Mouse (Mus musculus): ENCODE data around the gene Homer2. TPM values are rescaled to one million over a fixed set of nuclear protein-coding genes. Genes with fewer than 3 reads are reported as not detected.

Homer2 gene
- total and polyA plus RNA-seq, 3 experiments: 0.08 TPM; not detected in 2

GRCm38 (mm10) chr7:81687684-81688316 is 19.5 kb downstream of the Homer2 start:
- Histone ChIP-seq H3K4me3 (replicated peaks in 1 of 3; ENCODE audit: low read depth in 2 of 3, low read length in 2 of 3, poor library complexity in 1 of 3) (no peak overlapping the region), H3K79me2 (replicated peaks; ENCODE audit: control insufficient read depth, extremely low read depth, insufficient read depth, poor library complexity, severe bottlenecking) (no peaks in the 10 kb centered on the region), H3K9ac (ENCODE audit: insufficient read depth, low read depth) (no peak overlapping the region), H3K9me3 (replicated peaks; ENCODE audit: low read length) (no peaks in the 10 kb centered on the region), H3K4me1 (ENCODE audit: control insufficient read depth in 1 of 2, insufficient read depth in 2 of 2) (peaks cover 2 to 7% of the 10 kb centered on the region in 2 experiments; a peak in 2 of 4 replicates), H3K27ac (ENCODE audit: insufficient read depth, low read depth) (no peak overlapping the region), H3K4me2 (ENCODE audit: insufficient read depth, low read depth, poor library complexity, severe bottlenecking) (no peak overlapping the region), H3K27me3 (replicated peaks) (peaks cover 14% of the 10 kb centered on the region), H3K36me3 (replicated peaks in 1 of 2; ENCODE audit: control insufficient read depth in 1 of 2, insufficient read depth in 1 of 2, low read length in 1 of 2) (no peaks in the 10 kb centered on the region)
- dilution Hi-C loops (cut with MboI; ENCODE audit: extremely low pct_ligation_motif_present, extremely low pct_unique_long_range_greater_than_20kb, low sequenced_read_pairs): no loop called here
- DNase-seq (ENCODE audit: extremely low read depth): no peak
- TF ChIP-seq TBP (conservative IDR thresholded peaks at IDR 0.05; ENCODE audit: low read depth, low read length): no peak
- in situ Hi-C loops (cut with MboI; ENCODE audit: low pct_ligation_motif_present, low pct_unique_long_range_greater_than_20kb, low sequenced_read_pairs): no loop called here

DNA sequence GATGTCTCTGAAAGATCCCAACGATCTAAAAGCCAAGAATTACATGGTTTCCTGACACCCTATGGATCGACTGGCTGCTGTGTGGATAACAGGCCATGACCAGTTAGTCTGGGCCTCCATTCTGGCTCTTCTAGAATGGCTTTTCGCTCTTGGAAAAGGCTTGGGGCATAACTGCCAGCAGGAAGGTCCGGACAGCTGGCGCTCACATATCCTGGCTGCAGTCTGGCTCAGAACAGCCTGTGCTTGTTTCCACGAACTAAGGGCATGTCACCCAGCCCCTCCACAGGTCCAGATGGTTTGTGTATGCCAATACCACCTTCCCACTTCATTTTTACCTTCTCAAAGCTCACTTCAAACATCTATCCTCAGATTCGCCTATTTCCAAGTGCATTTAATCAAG is 22.0 kb downstream of the Homer2 start:
- Histone ChIP-seq H3K9ac (ENCODE audit: insufficient read depth, low read depth) (no peak overlapping the region), H3K79me2 (replicated peaks; ENCODE audit: control insufficient read depth, extremely low read depth, insufficient read depth, poor library complexity, severe bottlenecking) (no peaks in the 10 kb centered on the region), H3K4me1 (ENCODE audit: control insufficient read depth in 1 of 2, insufficient read depth in 2 of 2) (no peaks in the 10 kb centered on the region), H3K4me3 (replicated peaks in 1 of 3; ENCODE audit: low read depth in 2 of 3, low read length in 2 of 3, poor library complexity in 1 of 3) (no peak overlapping the region), H3K36me3 (replicated peaks in 1 of 2; ENCODE audit: control insufficient read depth in 1 of 2, insufficient read depth in 1 of 2, low read length in 1 of 2) (no peaks in the 10 kb centered on the region), H3K4me2 (ENCODE audit: insufficient read depth, low read depth, poor library complexity, severe bottlenecking) (no peak overlapping the region), H3K27me3 (replicated peaks) (peaks cover 7% of the 10 kb centered on the region), H3K27ac (ENCODE audit: insufficient read depth, low read depth) (no peak overlapping the region), H3K9me3 (replicated peaks; ENCODE audit: low read length) (no peaks in the 10 kb centered on the region)
- dilution Hi-C loops (cut with MboI; ENCODE audit: extremely low pct_ligation_motif_present, extremely low pct_unique_long_range_greater_than_20kb, low sequenced_read_pairs) (no loop called here), in situ Hi-C loops (cut with MboI; ENCODE audit: low pct_ligation_motif_present, low pct_unique_long_range_greater_than_20kb, low sequenced_read_pairs) (no loop called here)
- no peak for DNase-seq (ENCODE audit: extremely low read depth)
- TF ChIP-seq BHLHE40 (IDR thresholded peaks at IDR 0.05; ENCODE audit: low read depth, low read length) (no peak), MAX (IDR thresholded peaks at IDR 0.05; ENCODE audit: low read length) (no peak), KAT2A (IDR thresholded peaks at IDR 0.05; ENCODE audit: insufficient replicate concordance, low read length) (no peak), POLR2A (IDR thresholded peaks at IDR 0.05; ENCODE audit: low read depth, low read length) (no peak), JUND (conservative IDR thresholded peaks at IDR 0.05; ENCODE audit: low read depth, low read length) (no peak), RAD21 (IDR thresholded peaks at IDR 0.05; ENCODE audit: low read depth, low read length) (no peak), ETS1 (conservative IDR thresholded peaks at IDR 0.05; ENCODE audit: low read depth, low read length) (no peak)

DNA sequence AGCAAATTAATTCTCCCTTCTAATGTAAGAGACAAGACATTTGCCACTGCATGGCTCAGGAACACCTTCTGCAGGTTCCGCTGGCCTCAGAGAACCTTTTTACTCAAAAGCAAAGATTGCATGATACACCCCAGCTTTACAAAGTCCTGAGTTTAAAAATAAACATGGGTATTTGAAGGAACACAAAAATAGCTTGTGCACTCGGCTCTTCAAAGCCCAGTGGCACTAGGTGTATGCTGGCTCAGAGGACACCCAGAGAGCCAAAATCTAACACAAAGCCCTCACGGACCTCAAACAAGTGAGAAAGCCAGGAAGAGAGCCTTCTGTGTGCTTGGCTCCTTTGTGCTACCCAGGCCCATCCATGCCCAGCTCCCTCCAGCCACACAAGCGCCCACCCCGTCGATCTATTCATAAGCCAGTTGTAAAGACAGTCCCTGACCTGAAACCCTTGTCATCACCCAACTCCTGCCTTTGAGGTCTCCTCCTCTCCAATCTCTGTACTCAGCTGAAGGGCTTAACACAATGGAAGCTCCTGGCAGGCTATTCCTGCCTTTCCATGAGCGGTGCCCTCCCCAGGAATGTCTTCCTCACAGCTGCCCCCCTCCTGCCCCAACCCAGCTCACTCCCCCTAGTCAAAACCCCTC is 23.4 kb downstream of the Homer2 start:
- Histone ChIP-seq H3K79me2 (replicated peaks; ENCODE audit: control insufficient read depth, extremely low read depth, insufficient read depth, poor library complexity, severe bottlenecking) (no peaks in the 10 kb centered on the region), H3K9ac (ENCODE audit: insufficient read depth, low read depth) (no peak overlapping the region), H3K4me3 (replicated peaks in 1 of 3; ENCODE audit: low read depth in 2 of 3, low read length in 2 of 3, poor library complexity in 1 of 3) (no peak overlapping the region), H3K4me1 (ENCODE audit: control insufficient read depth in 1 of 2, insufficient read depth in 2 of 2) (no peaks in the 10 kb centered on the region), H3K4me2 (ENCODE audit: insufficient read depth, low read depth, poor library complexity, severe bottlenecking) (no peak overlapping the region), H3K9me3 (replicated peaks; ENCODE audit: low read length) (no peaks in the 10 kb centered on the region), H3K27me3 (replicated peaks) (peaks cover 5% of the 10 kb centered on the region), H3K27ac (ENCODE audit: insufficient read depth, low read depth) (no peak overlapping the region), H3K36me3 (replicated peaks in 1 of 2; ENCODE audit: control insufficient read depth in 1 of 2, insufficient read depth in 1 of 2, low read length in 1 of 2) (no peaks in the 10 kb centered on the region)
- in situ Hi-C loops (cut with MboI; ENCODE audit: low pct_ligation_motif_present, low pct_unique_long_range_greater_than_20kb, low sequenced_read_pairs): no loop called here
- no peak for DNase-seq (ENCODE audit: extremely low read depth)
- TF ChIP-seq IRF4 (IDR thresholded peaks at IDR 0.05; ENCODE audit: low read depth, low read length) (no peak), MAFK (IDR thresholded peaks at IDR 0.05; ENCODE audit: insufficient replicate concordance, low read length) (no peak), POLR2A (IDR thresholded peaks at IDR 0.05; ENCODE audit: low read depth, low read length) (no peak), USF1 (IDR thresholded peaks at IDR 0.05; ENCODE audit: low read depth, low read length) (no peak), MAX (IDR thresholded peaks at IDR 0.05; ENCODE audit: low read length) (no peak), TCF12 (IDR thresholded peaks at IDR 0.05; ENCODE audit: low read depth, low read length) (no peak), PAX5 (IDR thresholded peaks at IDR 0.05; ENCODE audit: low read length) (no peak), RAD21 (IDR thresholded peaks at IDR 0.05; ENCODE audit: low read depth, low read length) (no peak), ZC3H11A (IDR thresholded peaks at IDR 0.05; ENCODE audit: low read depth, low read length) (no peak), E2F4 (IDR thresholded peaks at IDR 0.05; ENCODE audit: insufficient replicate concordance, low read depth, low read length) (no peak), JUND (conservative IDR thresholded peaks at IDR 0.05; ENCODE audit: low read depth, low read length) (no peak), KAT2A (IDR thresholded peaks at IDR 0.05; ENCODE audit: insufficient replicate concordance, low read length) (no peak), NRF1 (IDR thresholded peaks at IDR 0.05; ENCODE audit: low read depth, low read length) (no peak), TBP (conservative IDR thresholded peaks at IDR 0.05; ENCODE audit: low read depth, low read length) (no peak), RCOR1 (conservative IDR thresholded peaks at IDR 0.05; ENCODE audit: low read depth, low read length) (no peak), ZNF384 (IDR thresholded peaks at IDR 0.05; ENCODE audit: low read depth, low read length) (no peak), CTCF (conservative IDR thresholded peaks at IDR 0.05 in 1 of 2, IDR thresholded peaks at IDR 0.05 in 1 of 2; ENCODE audit: low read depth in 2 of 2, low read length in 2 of 2) (no peak), EP300 (IDR thresholded peaks at IDR 0.05; ENCODE audit: low read length) (no peak), ZKSCAN1 (IDR thresholded peaks at IDR 0.05; ENCODE audit: borderline replicate concordance, low read depth, low read length) (no peak)
- dilution Hi-C loops (cut with MboI; ENCODE audit: extremely low pct_ligation_motif_present, extremely low pct_unique_long_range_greater_than_20kb, low sequenced_read_pairs): no loop called here
